Mouse (Mus musculus): ENCODE results near the gene Elovl7.

GRCm38 (mm10) chr13:108319028-108319427 is 104.8 kb downstream of the Elovl7 start:
- TF ChIP-seq CTCF (IDR thresholded peaks at IDR 0.05; ENCODE audit: low read depth, low read length) (no peak), POLR2AphosphoS5 (IDR thresholded peaks at IDR 0.05; ENCODE audit: insufficient replicate concordance, low read depth, low read length) (no peak), GATA1 (IDR thresholded peaks at IDR 0.05; ENCODE audit: borderline replicate concordance, low read length) (no peak), TAL1 (conservative IDR thresholded peaks at IDR 0.05; ENCODE audit: low read depth, low read length) (no peak), GATA2 (IDR thresholded peaks at IDR 0.05; ENCODE audit: borderline replicate concordance, low read depth, low read length) (no peak)
